Mouse (Mus musculus) stomach, postnatal 0 days (tissue): Measurements from ENCODE around the gene Cd63. TPM values are rescaled to one million over a fixed set of nuclear protein-coding genes. Genes with fewer than 3 reads are reported as not detected.

ENCODE experiments used
- ATAC-seq: fragments of 200-750 bp; cut with Nextera tagmentation; 2 replicates; pipeline ENCODE4 v1.8.0; 2017; ENCODE audit not compliant: low FRiP score, low TSS enrichment
- DNase-seq: peaks from one replicate; pipeline ENCODE4 v3.0.0-alpha.2; 2016; ENCODE audit warnings: low spot score
- H3K27ac ChIP-seq: fragments of 300-500 bp; sonication (generic); replicated peaks from 2 replicates; pipeline ENCODE4 v1.5.1; 2014; ENCODE audit warnings: mild to moderate bottlenecking, control low read depth
- H3K27me3 ChIP-seq: fragments of 300-500 bp; sonication (generic); 2 replicates; pipeline ENCODE4 v1.6.1; 2014; ENCODE audit warnings: low read length; ENCODE audit not compliant: control insufficient read depth, insufficient read depth
- H3K36me3 ChIP-seq: fragments of 300-500 bp; sonication (generic); 2 replicates; pipeline ENCODE4 v1.6.1; 2014; ENCODE audit warnings: low read length, mixed read lengths; ENCODE audit not compliant: control insufficient read depth, insufficient read depth
- H3K4me1 ChIP-seq: fragments of 300-500 bp; sonication (generic); replicated peaks from 2 replicates; pipeline ENCODE4 v1.6.1; 2014; ENCODE audit warnings: antibody characterized with exemption; ENCODE audit not compliant: control insufficient read depth, insufficient read depth
- H3K4me2 ChIP-seq: fragments of 300-500 bp; sonication (generic); replicated peaks from 2 replicates; pipeline ENCODE4 v1.6.1; 2014; ENCODE audit warnings: low read depth, mild to moderate bottlenecking, control low read depth, moderate library complexity
- H3K4me3 ChIP-seq: fragments of 300-500 bp; sonication (generic); 2 replicates; pipeline ENCODE4 v1.5.1; 2014; ENCODE audit warnings: low read depth, low read length, control low read depth
- H3K9ac ChIP-seq: fragments of 300-500 bp; sonication (generic); 2 replicates; pipeline ENCODE4 v1.6.1; 2014; ENCODE audit warnings: mild to moderate bottlenecking, low read length, control low read depth, mixed read lengths
- H3K9me3 ChIP-seq: fragments of 300-500 bp; sonication (generic); 2 replicates; pipeline ENCODE4 v1.6.1; 2016; ENCODE audit warnings: low read length; ENCODE audit not compliant: control insufficient read depth
- CTCF ChIP-seq: IDR thresholded peaks from 2 replicates; pipeline ENCODE4 v1.5.1; 2016; ENCODE audit warnings: antibody characterized with exemption, low read depth, mild to moderate bottlenecking, moderate library complexity
- EP300 ChIP-seq: optimal IDR thresholded peaks from 2 replicates; pipeline ENCODE3; 2016; ENCODE audit warnings: antibody characterized with exemption
- WGBS: fragments of 180-500 bp; shearing (Covaris S2); extraction: QIAGEN DNeasy Blood & Tissue Kit; methylation state at CpG from one replicate; pipeline ENCODE4 v1.1.7; 2014; 5-methylcytosine and 5-hydroxymethylcytosine counted together
- polyA plus RNA-seq: library from polyadenylated mRNA; unstranded; fragments of >200 nt; fragmentation: Nextera tagmentation; extraction: Ambion mirVana; gene quantifications from 2 replicates; pipeline ENCODE4 v1.2.1, GENCODE M21; 2015

Gene Cd63
- polyA plus RNA-seq, 1 experiment from 2014 or later, result 773 TPM

DNA sequence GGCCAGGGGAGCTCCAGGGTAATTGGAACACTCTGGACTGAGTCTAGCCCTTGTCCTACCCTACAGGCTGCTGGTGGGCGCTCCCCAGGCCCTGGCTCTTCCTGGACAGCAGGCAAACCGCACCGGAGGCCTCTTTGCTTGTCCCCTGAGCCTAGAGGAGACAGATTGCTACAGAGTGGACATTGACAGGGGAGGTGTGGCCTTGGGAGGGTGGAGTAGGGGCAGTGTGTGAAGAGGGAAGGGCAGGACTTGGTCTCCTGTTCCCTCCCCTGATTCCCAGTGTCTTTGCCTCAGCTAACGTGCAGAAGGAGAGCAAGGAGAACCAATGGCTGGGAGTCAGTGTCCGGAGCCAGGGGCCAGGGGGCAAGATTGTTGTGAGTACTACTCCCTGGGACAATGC is 38.2 kb downstream of the Cd63 start:
- ATAC-seq (peak; percentile 71), DNase-seq (peak; percentile 49)
- WGBS, result 41% methylated on average over 5 of the region's 5 CpGs
- Histone ChIP-seq H3K27me3 (no peaks in the 10 kb centered on the region), H3K4me3 (no peak overlapping the region), H3K27ac (no peak overlapping the region), H3K36me3 (no peaks in the 10 kb centered on the region), H3K4me2 (no peak overlapping the region), H3K9me3 (no peaks in the 10 kb centered on the region), H3K4me1 (no peaks in the 10 kb centered on the region), H3K9ac (no peak overlapping the region)
- TF ChIP-seq CTCF (no peak), EP300 (no peak)

DNA sequence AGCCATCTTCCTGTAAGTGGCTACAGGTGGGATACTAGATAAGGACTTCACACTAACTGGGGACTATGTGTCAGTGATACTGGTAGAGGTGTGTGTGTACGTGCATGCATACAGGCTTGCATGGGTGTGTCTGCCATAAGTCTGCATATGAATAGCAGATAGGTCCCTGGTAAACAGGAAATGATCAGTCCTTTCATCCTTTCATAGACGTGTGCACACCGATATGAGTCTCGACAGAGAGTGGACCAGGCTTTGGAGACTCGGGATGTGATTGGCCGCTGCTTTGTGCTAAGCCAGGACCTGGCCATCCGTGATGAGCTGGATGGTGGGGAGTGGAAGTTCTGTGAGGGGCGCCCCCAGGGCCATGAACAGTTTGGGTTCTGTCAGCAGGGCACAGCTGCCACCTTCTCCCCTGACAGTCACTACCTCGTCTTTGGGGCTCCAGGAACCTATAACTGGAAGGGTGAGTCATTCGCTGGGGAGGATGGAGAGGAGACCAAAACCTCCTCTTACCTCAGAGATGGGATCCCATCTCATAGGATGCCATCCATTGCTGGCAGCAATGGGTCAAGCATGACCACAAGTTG is 39.8 kb downstream of the Cd63 start:
- WGBS, result 73% methylated on average over 10 of the region's 10 CpGs
- no peak for ATAC-seq
- no peaks in the 10 kb centered on the region for H3K9me3 ChIP-seq
- no peak overlapping the region for H3K27ac ChIP-seq
- no peak overlapping the region for H3K9ac ChIP-seq
- H3K27me3 ChIP-seq, result no peaks in the 10 kb centered on the region
- DNase-seq, result no peak
- no peaks in the 10 kb centered on the region for H3K36me3 ChIP-seq
- no peak overlapping the region for H3K4me3 ChIP-seq
- H3K4me1 ChIP-seq, result no peaks in the 10 kb centered on the region
- no peak overlapping the region for H3K4me2 ChIP-seq
- TF ChIP-seq CTCF (no peak), EP300 (no peak)

DNA sequence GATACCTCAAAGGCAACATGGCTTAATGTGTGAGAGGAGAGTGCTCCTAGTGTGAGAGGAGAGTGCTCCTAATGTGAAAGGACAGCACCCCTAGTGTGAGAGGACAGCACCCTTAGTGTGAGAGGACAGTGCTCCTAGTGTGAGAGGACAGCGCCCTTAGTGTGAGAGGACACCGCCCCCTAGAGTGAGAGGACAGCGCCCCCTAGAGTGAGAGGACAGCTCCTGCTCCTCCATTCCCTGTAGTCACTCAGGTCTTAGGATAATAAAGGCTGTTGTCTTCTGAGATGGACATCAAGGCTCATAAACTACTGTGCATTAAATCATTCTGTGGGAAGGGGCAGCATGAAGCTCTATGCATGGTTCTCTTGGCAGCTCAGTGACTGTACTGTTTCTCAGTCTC is 44.9 kb downstream of the Cd63 start:
- ATAC-seq (peak; percentile 22; the same call in 1 of the 2 replicates), DNase-seq (no peak)
- 21% methylated on average over 3 of the region's 3 CpGs for WGBS
- H3K4me1 ChIP-seq, result no peaks in the 10 kb centered on the region
- no peaks in the 10 kb centered on the region; the same call in 1 of the 2 replicates for H3K27me3 ChIP-seq
- H3K27ac ChIP-seq, result no peak overlapping the region
- H3K9me3 ChIP-seq, result no peaks in the 10 kb centered on the region
- no peaks in the 10 kb centered on the region for H3K36me3 ChIP-seq
- no peak overlapping the region for H3K4me2 ChIP-seq
- H3K4me3 ChIP-seq, result no peak overlapping the region
- H3K9ac ChIP-seq, result no peak overlapping the region
- TF ChIP-seq EP300, result no peak
- TF ChIP-seq CTCF, result peak; percentile 78

DNA sequence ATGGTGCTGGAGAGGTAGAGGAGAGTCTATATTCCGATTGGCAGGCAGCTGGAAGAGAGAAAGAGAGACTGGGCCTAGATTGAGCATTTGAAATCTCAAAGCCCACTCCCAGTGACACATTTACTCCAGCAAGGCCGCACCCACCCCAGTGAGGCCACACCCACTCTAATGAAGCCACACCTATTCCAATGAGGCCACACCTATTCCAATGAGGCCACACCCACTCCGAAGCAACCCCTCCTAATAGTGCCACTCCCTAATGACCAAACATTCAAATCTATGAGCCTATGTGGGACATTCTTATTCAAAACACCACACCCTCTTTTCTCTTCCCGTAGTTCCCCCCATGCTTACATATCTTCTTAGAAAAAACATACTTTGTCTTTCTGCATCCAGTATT is 46.7 kb downstream of the Cd63 start:
- no peak overlapping the region for H3K27ac ChIP-seq
- no peaks in the 10 kb centered on the region for H3K4me1 ChIP-seq
- H3K9ac ChIP-seq, result no peak overlapping the region
- TF ChIP-seq CTCF, result no peak
- TF ChIP-seq EP300, result no peak
- DNase-seq (no peak), ATAC-seq (no peak)
- no peaks in the 10 kb centered on the region; the same call in 1 of the 2 replicates for H3K27me3 ChIP-seq
- no peaks in the 10 kb centered on the region for H3K9me3 ChIP-seq
- 79% methylated on average over 4 of the region's 4 CpGs for WGBS
- no peak overlapping the region for H3K4me3 ChIP-seq
- no peak overlapping the region for H3K4me2 ChIP-seq
- no peaks in the 10 kb centered on the region for H3K36me3 ChIP-seq

DNA sequence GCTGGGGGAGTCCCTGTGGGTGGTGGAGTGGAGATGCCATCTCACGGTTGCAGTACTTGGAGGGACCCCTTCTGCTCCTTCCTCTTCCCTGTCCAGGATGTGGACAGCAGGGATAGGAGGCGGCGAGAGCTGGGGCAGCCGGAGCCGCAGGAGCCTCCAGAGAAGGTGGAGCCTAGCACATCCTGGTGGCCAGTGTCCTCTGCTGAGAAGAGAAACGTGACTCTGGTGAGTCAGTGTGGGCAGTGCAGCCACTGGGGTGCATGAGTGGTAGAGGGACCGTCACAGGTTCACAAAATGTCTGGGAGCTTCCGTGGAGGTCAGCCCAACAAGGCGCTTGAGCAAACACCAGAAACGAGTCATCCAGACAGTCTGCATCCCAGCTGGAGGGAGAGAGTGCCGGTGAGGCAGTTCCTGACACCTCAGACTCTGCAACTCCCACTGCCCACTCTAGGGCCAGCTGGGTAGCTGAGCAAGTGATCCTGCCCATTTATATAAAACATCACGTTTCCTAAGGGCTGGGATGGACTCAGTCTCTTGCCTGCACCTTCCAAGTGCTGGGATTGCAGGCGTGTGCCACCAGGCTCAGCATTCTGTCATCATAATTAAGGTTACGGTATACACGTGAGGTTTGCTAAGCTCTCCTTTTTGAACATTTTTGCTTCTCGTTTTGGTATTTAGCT is 49.6 kb downstream of the Cd63 start:
- no peak overlapping the region for H3K4me2 ChIP-seq
- no peaks in the 10 kb centered on the region for H3K4me1 ChIP-seq
- no peak for TF ChIP-seq EP300
- TF ChIP-seq CTCF, result 0 out of 2 replicates have a peak, but pooled peaks have one; percentile 10

DNA sequence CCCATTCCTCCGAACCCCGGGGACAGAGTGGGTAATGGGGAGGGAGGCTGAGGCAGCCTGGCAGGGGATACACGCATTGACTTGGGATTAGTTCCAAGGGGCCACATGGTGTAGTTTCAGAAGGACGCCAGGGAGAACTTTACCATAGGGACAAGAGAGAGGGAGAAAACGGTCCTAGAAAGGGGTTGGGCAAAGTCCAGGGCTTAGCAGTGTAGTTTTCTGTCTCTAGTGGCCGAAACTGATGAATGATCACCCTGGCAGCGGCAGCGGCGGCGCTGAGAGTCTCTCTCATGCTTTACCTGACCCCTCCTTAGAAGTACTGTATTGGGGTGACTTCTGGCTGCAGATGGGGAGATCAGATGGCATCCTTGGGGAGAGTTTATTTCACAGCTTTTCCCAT is 57.6 kb downstream of the Cd63 start:
- 69% methylated on average over 10 of the region's 10 CpGs for WGBS
- Histone ChIP-seq H3K9ac (no peak overlapping the region), H3K36me3 (no peaks in the 10 kb centered on the region), H3K27me3 (no peaks in the 10 kb centered on the region), H3K4me3 (no peak overlapping the region), H3K4me1 (no peaks in the 10 kb centered on the region), H3K9me3 (no peaks in the 10 kb centered on the region), H3K4me2 (no peak overlapping the region), H3K27ac (no peak overlapping the region)
- ATAC-seq (no peak), DNase-seq (no peak)
- TF ChIP-seq EP300 (no peak), CTCF (no peak)

More for the DNA sequence above, 49.6 kb downstream of the Cd63 start:
- 54% methylated on average over 14 of the region's 16 CpGs for WGBS
- DNase-seq (no peak), ATAC-seq (peak; percentile 35; the same call in 1 of the 2 replicates)
- no peak overlapping the region for H3K4me3 ChIP-seq
- H3K27ac ChIP-seq, result no peak overlapping the region
- no peaks in the 10 kb centered on the region; the same call in 1 of the 2 replicates for H3K27me3 ChIP-seq
- no peak overlapping the region for H3K9ac ChIP-seq
- no peaks in the 10 kb centered on the region for H3K9me3 ChIP-seq
- no peaks in the 10 kb centered on the region for H3K36me3 ChIP-seq
